Mouse (Mus musculus): ENCODE measurements around the gene Prpf38b. TPM values are rescaled to one million over a fixed set of nuclear protein-coding genes. Genes with fewer than 3 reads are reported as not detected.
"Not testable (repeated sequence)": the region's sequence is repeated elsewhere in the genome, so short reads cannot be mapped to it uniquely, and the experiment has no call there.

Prpf38b gene
- polyA plus RNA-seq, 1 experiment: 19.0 TPM

DNA sequence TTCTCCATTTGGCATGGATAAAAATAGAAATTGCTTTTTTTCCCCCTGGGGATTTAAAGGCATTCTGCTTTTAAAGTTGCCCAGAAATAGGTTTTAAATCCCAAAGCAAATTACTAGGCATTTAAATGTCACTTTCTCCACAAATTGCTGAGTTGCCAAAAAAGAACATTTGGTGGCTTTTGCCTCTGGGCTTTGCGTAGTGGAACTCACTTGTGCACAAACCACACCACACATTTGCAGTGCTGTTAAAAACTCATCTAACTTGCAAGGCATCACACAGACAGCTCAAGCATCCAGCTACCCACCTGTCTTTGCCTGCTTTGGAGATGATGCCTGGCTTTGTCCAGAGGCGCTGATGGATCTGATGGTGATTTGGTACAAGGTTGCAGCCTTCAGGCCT lies 28.5 kb downstream of the Prpf38b start:
- Histone ChIP-seq H3K79me2 (ENCODE audit: control insufficient read depth, insufficient read depth) (no peaks in the 10 kb centered on the region), H3ac (ENCODE audit: control insufficient read depth, insufficient read length) (no peak overlapping the region), H3K4me2 (ENCODE audit: low read depth) (no peak overlapping the region), H3K36me3 (ENCODE audit: control insufficient read depth, insufficient read depth) (no peaks in the 10 kb centered on the region), H3K27me3 (ENCODE audit: control insufficient read depth, insufficient read depth, insufficient read length) (no peaks in the 10 kb centered on the region), H3K4me3 (no peak overlapping the region)
- no peak for TF ChIP-seq REST (IDR thresholded peaks at IDR 0.05; ENCODE audit: insufficient read depth, insufficient read length)
- no peak for TF ChIP-seq E2F4 (IDR thresholded peaks at IDR 0.05; ENCODE audit: insufficient read depth)
- TF ChIP-seq TCF12 (IDR thresholded peaks at IDR 0.05; ENCODE audit: insufficient read depth, poor library complexity, severe bottlenecking): no peak
- TF ChIP-seq USF1 (IDR thresholded peaks at IDR 0.05; ENCODE audit: low read depth): no peak
- no peak for TF ChIP-seq POLR2AphosphoS2 (IDR thresholded peaks at IDR 0.05; ENCODE audit: insufficient read length, low read depth)
- TF ChIP-seq POLR2A (IDR thresholded peaks at IDR 0.05; ENCODE audit: insufficient read length, low read depth): no peak
- no peak for TF ChIP-seq MAX (IDR thresholded peaks at IDR 0.05; ENCODE audit: low read depth)
- no peak for TF ChIP-seq TCF3 (IDR thresholded peaks at IDR 0.05; ENCODE audit: insufficient read length, low read depth)
- no peak for TF ChIP-seq MYOD1 (IDR thresholded peaks at IDR 0.05; ENCODE audit: control insufficient read depth in 1 of 3, insufficient read length in 2 of 3, low read depth in 2 of 3)
- TF ChIP-seq SRF (IDR thresholded peaks at IDR 0.05; ENCODE audit: control insufficient read depth, insufficient read length, low read depth): no peak
- TF ChIP-seq CEBPB (IDR thresholded peaks at IDR 0.05; ENCODE audit: insufficient read depth, poor library complexity, severe bottlenecking): no peak
- TF ChIP-seq MYOG (IDR thresholded peaks at IDR 0.05; ENCODE audit: control insufficient read depth in 1 of 3, insufficient read depth in 1 of 3, insufficient read length in 2 of 3, low read depth in 2 of 3): no peak

DNA sequence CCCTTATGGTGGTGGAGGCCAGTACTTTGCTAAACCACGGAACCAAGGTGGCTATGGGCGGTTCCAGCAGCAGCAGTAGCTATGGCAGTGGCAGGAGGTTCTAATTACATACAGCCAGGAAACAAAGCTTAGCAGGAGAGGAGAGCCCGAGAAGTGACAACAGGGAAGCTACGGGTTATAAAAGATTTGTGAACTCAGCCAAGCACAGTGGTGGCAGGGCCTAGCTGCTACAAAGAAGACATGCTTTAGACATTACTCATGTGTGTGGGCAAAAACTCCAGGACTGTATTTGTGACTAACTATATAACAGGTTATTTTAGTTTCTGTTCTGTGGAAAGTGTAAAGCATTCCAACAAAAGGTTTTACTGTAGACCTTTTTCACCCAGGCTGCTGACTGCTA lies 29.7 kb downstream of the Prpf38b start:
- H3K4me3 ChIP-seq; H3K27me3 ChIP-seq (ENCODE audit: control insufficient read depth, insufficient read depth, insufficient read length); H3K79me2 ChIP-seq (ENCODE audit: control insufficient read depth, insufficient read depth); H3K36me3 ChIP-seq (ENCODE audit: control insufficient read depth, insufficient read depth); H3ac ChIP-seq (ENCODE audit: control insufficient read depth, insufficient read length): not testable (repeated sequence)
- peak overlapping the region; percentile 85 for H3K4me2 ChIP-seq (ENCODE audit: low read depth)

DNA sequence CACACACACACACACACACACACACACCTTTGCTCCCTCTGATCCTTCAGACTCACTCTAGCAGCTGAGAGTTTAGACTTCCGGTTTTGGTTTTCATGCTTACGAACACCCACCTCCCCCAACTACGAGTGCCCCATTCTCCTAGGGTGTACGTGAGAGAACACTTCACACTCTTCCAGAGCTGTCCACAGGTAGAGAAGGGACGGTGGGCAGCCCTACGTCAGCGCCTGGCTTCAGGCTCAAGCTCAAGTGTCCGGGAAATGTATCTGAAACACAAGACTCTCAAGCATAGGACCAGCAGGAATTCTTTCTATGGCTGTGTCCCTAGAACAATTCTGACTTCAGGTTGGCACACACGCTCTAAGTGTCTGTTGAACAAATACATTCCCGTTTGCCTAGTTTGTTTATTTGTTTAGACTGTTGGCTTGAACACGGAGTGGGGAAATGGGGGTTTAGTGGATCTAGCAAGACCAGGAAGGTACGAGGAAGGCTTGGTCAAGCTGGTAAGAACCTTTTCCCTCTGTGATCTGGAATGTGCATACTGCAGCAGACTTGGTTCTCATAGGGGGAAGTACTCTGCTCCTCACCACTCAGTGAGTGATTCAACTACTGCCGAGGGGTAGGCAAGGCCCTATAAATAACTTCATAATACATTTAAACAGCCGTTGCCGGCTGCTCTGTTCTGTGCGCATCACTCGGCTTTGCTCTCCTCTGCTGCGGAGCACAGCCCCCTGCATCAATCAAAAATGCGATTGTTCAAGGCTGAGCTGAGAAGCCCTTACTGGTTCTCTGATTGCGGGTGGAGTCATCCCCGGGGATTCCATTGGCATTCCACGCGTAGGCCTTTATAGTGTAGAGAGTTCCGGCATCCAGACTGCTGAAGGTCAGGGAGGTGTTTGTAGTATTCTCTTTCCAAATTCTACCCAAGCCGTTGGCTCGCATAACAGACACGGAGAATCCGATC lies 30.7 kb downstream of the Prpf38b start:
- TF ChIP-seq TCF12 (IDR thresholded peaks at IDR 0.05; ENCODE audit: insufficient read depth, poor library complexity, severe bottlenecking) (no peak), MYOD1 (IDR thresholded peaks at IDR 0.05; ENCODE audit: control insufficient read depth in 1 of 3, insufficient read length in 2 of 3, low read depth in 2 of 3) (peak; percentile 8 to 70 (median 45)), MYOG (IDR thresholded peaks at IDR 0.05; ENCODE audit: control insufficient read depth in 1 of 3, insufficient read depth in 1 of 3, insufficient read length in 2 of 3, low read depth in 2 of 3) (peak in 2 of 3 experiments; percentile 5 to 47)
- Histone ChIP-seq H3K4me2 (ENCODE audit: low read depth) (peak overlapping the region; percentile 85), H3K27me3 (ENCODE audit: control insufficient read depth, insufficient read depth, insufficient read length) (no peaks in the 10 kb centered on the region), H3K4me3 (no peak overlapping the region), H3K36me3 (ENCODE audit: control insufficient read depth, insufficient read depth) (no peaks in the 10 kb centered on the region), H3ac (ENCODE audit: control insufficient read depth, insufficient read length) (no peak overlapping the region), H3K79me2 (ENCODE audit: control insufficient read depth, insufficient read depth) (no peaks in the 10 kb centered on the region)

DNA sequence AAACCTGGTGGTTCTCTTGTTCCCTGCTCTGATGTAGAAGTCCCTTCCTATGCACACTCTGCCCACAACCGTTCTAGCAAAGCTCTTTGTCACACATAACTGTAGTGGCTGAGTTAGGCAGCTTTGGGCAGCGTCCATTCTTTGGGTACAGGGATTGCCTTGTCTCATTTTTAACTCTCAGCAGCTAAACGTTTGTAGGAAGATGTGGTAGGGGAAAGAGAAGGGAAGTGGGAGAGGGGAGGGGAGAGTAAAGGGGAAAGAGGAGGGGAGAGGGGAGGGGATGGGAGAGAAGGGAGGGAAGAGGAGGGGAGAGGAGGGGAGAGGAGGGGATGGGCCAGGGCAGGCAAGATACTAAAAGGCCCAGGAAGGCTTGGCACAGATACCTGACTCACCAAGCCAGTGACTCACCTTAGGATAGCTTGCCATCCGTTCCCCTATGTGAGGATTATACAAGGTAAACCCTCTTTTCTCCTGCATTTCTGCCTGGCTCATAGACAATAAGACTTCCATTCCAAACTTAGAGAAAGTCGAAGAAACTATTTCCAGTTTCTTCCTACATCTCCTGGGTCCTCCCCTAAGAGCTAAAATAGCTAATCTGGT lies 31.6 kb downstream of the Prpf38b start:
- Histone ChIP-seq H3K4me3 (no peak overlapping the region), H3K36me3 (ENCODE audit: control insufficient read depth, insufficient read depth) (no peaks in the 10 kb centered on the region), H3ac (ENCODE audit: control insufficient read depth, insufficient read length) (no peak overlapping the region), H3K4me2 (ENCODE audit: low read depth) (peak overlapping the region; percentile 85), H3K79me2 (ENCODE audit: control insufficient read depth, insufficient read depth) (no peaks in the 10 kb centered on the region), H3K27me3 (ENCODE audit: control insufficient read depth, insufficient read depth, insufficient read length) (no peaks in the 10 kb centered on the region)
- TF ChIP-seq MYOD1 (IDR thresholded peaks at IDR 0.05; ENCODE audit: control insufficient read depth in 1 of 3, insufficient read length in 2 of 3, low read depth in 2 of 3): no peak
- TF ChIP-seq MAX (IDR thresholded peaks at IDR 0.05; ENCODE audit: low read depth): no peak
- no peak for TF ChIP-seq MYOG (IDR thresholded peaks at IDR 0.05; ENCODE audit: control insufficient read depth in 1 of 3, insufficient read depth in 1 of 3, insufficient read length in 2 of 3, low read depth in 2 of 3)
- no peak for TF ChIP-seq POLR2AphosphoS2 (IDR thresholded peaks at IDR 0.05; ENCODE audit: insufficient read length, low read depth)
- TF ChIP-seq TCF3 (IDR thresholded peaks at IDR 0.05; ENCODE audit: insufficient read length, low read depth): no peak
- no peak for TF ChIP-seq TCF12 (IDR thresholded peaks at IDR 0.05; ENCODE audit: insufficient read depth, poor library complexity, severe bottlenecking)
- TF ChIP-seq POLR2A (IDR thresholded peaks at IDR 0.05; ENCODE audit: insufficient read length, low read depth): no peak
- TF ChIP-seq USF1 (IDR thresholded peaks at IDR 0.05; ENCODE audit: low read depth): no peak
- no peak for TF ChIP-seq CEBPB (IDR thresholded peaks at IDR 0.05; ENCODE audit: insufficient read depth, poor library complexity, severe bottlenecking)
- no peak for TF ChIP-seq E2F4 (IDR thresholded peaks at IDR 0.05; ENCODE audit: insufficient read depth)
- no peak for TF ChIP-seq SRF (IDR thresholded peaks at IDR 0.05; ENCODE audit: control insufficient read depth, insufficient read length, low read depth)

DNA sequence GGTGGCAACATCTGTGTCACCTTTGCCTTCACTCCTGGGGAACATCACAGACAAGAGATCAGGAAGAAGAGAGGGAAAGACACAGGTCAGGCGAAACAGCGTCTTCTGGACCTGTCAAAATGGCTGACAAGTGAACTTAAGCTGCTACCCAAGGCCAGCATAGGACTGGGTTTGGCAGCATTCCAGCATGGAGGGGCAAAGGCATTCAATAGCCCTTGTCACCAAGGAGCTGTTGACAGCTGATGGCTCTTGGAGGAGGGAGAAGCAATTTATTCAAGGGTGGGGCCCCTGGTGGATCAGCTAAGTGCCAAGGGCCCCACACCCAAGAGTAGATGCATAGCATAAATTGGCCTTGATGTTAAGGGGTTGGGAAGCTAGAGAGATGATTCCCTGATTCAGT lies 32.4 kb downstream of the Prpf38b start:
- Histone ChIP-seq H3K27me3 (ENCODE audit: control insufficient read depth, insufficient read depth, insufficient read length) (no peaks in the 10 kb centered on the region), H3ac (ENCODE audit: control insufficient read depth, insufficient read length) (no peak overlapping the region), H3K36me3 (ENCODE audit: control insufficient read depth, insufficient read depth) (no peaks in the 10 kb centered on the region), H3K4me2 (ENCODE audit: low read depth) (no peak overlapping the region), H3K4me3 (no peak overlapping the region), H3K79me2 (ENCODE audit: control insufficient read depth, insufficient read depth) (no peaks in the 10 kb centered on the region)
- TF ChIP-seq TCF3 (IDR thresholded peaks at IDR 0.05; ENCODE audit: insufficient read length, low read depth) (no peak), REST (IDR thresholded peaks at IDR 0.05; ENCODE audit: insufficient read depth, insufficient read length) (no peak), MAX (IDR thresholded peaks at IDR 0.05; ENCODE audit: low read depth) (no peak), MYOD1 (IDR thresholded peaks at IDR 0.05; ENCODE audit: control insufficient read depth in 1 of 3, insufficient read length in 2 of 3, low read depth in 2 of 3) (no peak)

Measured in myocyte (in vitro differentiated cells).